Mouse (Mus musculus): ENCODE results near the gene Olfm2.

GRCm38 (mm10) chr9:20726134-20726858 lies 19.9 kb downstream of the Olfm2 start:
- TF ChIP-seq CTCF (IDR thresholded peaks at IDR 0.05; ENCODE audit: borderline replicate concordance, extremely low read depth, insufficient read depth, insufficient read length) (no peak), POLR2A (IDR thresholded peaks at IDR 0.05; ENCODE audit: borderline replicate concordance, extremely low read depth, insufficient read depth, insufficient read length, poor library complexity, severe bottlenecking) (no peak)
